Mouse (Mus musculus): ENCODE data around the gene Rab11fip2.

GRCm38 (mm10) chr19:59926125-59926524 is 17.3 kb downstream of the Rab11fip2 start:
- TF ChIP-seq CHD2 (IDR thresholded peaks at IDR 0.05; ENCODE audit: low read length) (no peak), TAL1 (IDR thresholded peaks at IDR 0.05; ENCODE audit: low read length) (no peak), JUND (IDR thresholded peaks at IDR 0.05; ENCODE audit: low read depth, low read length) (no peak), EP300 (IDR thresholded peaks at IDR 0.05; ENCODE audit: low read depth in 1 of 2, low read length in 2 of 2) (no peak), POLR2A (IDR thresholded peaks at IDR 0.05; ENCODE audit: control insufficient read depth in 1 of 2, insufficient read depth in 1 of 2, low read depth in 1 of 2, low read length in 2 of 2, poor library complexity in 1 of 2) (no peak), MEF2A (IDR thresholded peaks at IDR 0.05; ENCODE audit: extremely low read depth, insufficient replicate concordance, low read depth, low read length, poor library complexity, severe bottlenecking) (no peak), SMC3 (IDR thresholded peaks at IDR 0.05; ENCODE audit: low read depth, low read length) (no peak), POLR2AphosphoS2 (IDR thresholded peaks at IDR 0.05; ENCODE audit: low read length) (no peak)

All from MEL (cell line).